Mouse (Mus musculus) mouse trophoblast stem cell (cell line): Measurements from ENCODE around the gene Gm20806.
"Not testable (repeated sequence)": the region's sequence is repeated elsewhere in the genome, so short reads cannot be mapped to it uniquely, and the experiment has no call there.

ENCODE experiments used
- in situ Hi-C, 2 experiments: fragments of 300-500 bp; cut with MseI, MboI; formaldehyde crosslinking; loops; 2 replicates in 1 of 2; 3 replicates in 1 of 2; pipeline ENCODE4 v1.15.1; 2025

Gene Gm20806

GRCm38 (mm10) chrY:78837956-78838355 is at the start of gene Gm20806:
Gm20806 (minus strand) TSS chrY:78838056.
- in situ Hi-C loops, result not testable (repeated sequence)
